Mouse (Mus musculus): ENCODE measurements at regions not wholly inside any gene's neighbourhood (a gene's known extent, or its start where the extent isn't known, plus 50 kb on each side); places are given as distances from the start of the nearest gene placed in this dataset.

- DNase-seq (ENCODE audit: low spot score in 2 of 2): no peak
Measured at GRCm38 (mm10) chr11:45058658-45059057, 441.5 kb downstream of the Ebf1 start.

- DNase-seq (ENCODE audit: low spot score in 2 of 2): no peak
Measured at GRCm38 (mm10) chr11:45066592-45066991, 449.5 kb downstream of the Ebf1 start.

GRCm38 (mm10) chr11:45070280-45070679 is 453.2 kb downstream of the Ebf1 start:
- DNase-seq (ENCODE audit: low spot score in 2 of 2): no peak

- DNase-seq (ENCODE audit: low spot score in 2 of 2): no peak
Measured at GRCm38 (mm10) chr11:45071195-45071594, 454.1 kb downstream of the Ebf1 start.

GRCm38 (mm10) chr11:45084506-45085037 is 467.5 kb downstream of the Ebf1 start:
- DNase-seq (ENCODE audit: low spot score in 2 of 2): no peak

- no peak for DNase-seq (ENCODE audit: low spot score in 2 of 2)
Measured at GRCm38 (mm10) chr11:45085145-45085544, 468.0 kb downstream of the Ebf1 start.

- DNase-seq (ENCODE audit: low spot score in 2 of 2): no peak
Measured at GRCm38 (mm10) chr11:45087186-45087915, 470.2 kb downstream of the Ebf1 start.

- DNase-seq (ENCODE audit: low spot score in 2 of 2): no peak
Measured at GRCm38 (mm10) chr11:45088286-45088685, 471.2 kb downstream of the Ebf1 start.

- DNase-seq (ENCODE audit: low spot score in 2 of 2): no peak
Measured at GRCm38 (mm10) chr11:45089561-45089960, 472.4 kb downstream of the Ebf1 start.

- DNase-seq (ENCODE audit: low spot score in 2 of 2): peak in 1 of 2 experiments; percentile 3
Measured at GRCm38 (mm10) chr11:45103498-45104336, 486.6 kb downstream of the Ebf1 start.

GRCm38 (mm10) chr11:45116702-45117101 is 499.6 kb downstream of the Ebf1 start:
- DNase-seq (ENCODE audit: low spot score in 2 of 2): no peak

- DNase-seq (ENCODE audit: low spot score in 2 of 2): no peak
Measured at GRCm38 (mm10) chr11:45123276-45123675, 506.2 kb downstream of the Ebf1 start.

GRCm38 (mm10) chr11:45136781-45137180 is 519.7 kb downstream of the Ebf1 start:
- DNase-seq (ENCODE audit: low spot score in 2 of 2): no peak

GRCm38 (mm10) chr11:45138351-45138975 is 521.3 kb downstream of the Ebf1 start:
- DNase-seq (ENCODE audit: low spot score in 2 of 2): no peak

GRCm38 (mm10) chr11:45140490-45140889 is 523.4 kb downstream of the Ebf1 start:
- no peak for DNase-seq (ENCODE audit: low spot score in 2 of 2)

- DNase-seq (ENCODE audit: low spot score in 2 of 2): no peak
Measured at GRCm38 (mm10) chr11:45154070-45154469, 537.0 kb downstream of the Ebf1 start.

- no peak for DNase-seq (ENCODE audit: low spot score in 2 of 2)
Measured at GRCm38 (mm10) chr11:45154497-45154896, 537.4 kb downstream of the Ebf1 start.

GRCm38 (mm10) chr11:45155782-45156181 is 538.7 kb downstream of the Ebf1 start:
- DNase-seq (ENCODE audit: low spot score in 2 of 2): no peak

GRCm38 (mm10) chr11:45158282-45158681 is 541.2 kb downstream of the Ebf1 start:
- DNase-seq (ENCODE audit: low spot score in 2 of 2): no peak

- DNase-seq (ENCODE audit: low spot score in 2 of 2): no peak
Measured at GRCm38 (mm10) chr11:45160871-45161270, 543.8 kb downstream of the Ebf1 start.

- no peak for DNase-seq (ENCODE audit: low spot score in 2 of 2)
Measured at GRCm38 (mm10) chr11:45173546-45173945, 556.4 kb downstream of the Ebf1 start.

GRCm38 (mm10) chr11:45174071-45174470 is 557.0 kb downstream of the Ebf1 start:
- no peak for DNase-seq (ENCODE audit: low spot score in 2 of 2)

Data from frontal cortex, postnatal 25 days (tissue).